ENCODE assay signal across 9 mouse cellular contexts in the genomic region with DNA sequence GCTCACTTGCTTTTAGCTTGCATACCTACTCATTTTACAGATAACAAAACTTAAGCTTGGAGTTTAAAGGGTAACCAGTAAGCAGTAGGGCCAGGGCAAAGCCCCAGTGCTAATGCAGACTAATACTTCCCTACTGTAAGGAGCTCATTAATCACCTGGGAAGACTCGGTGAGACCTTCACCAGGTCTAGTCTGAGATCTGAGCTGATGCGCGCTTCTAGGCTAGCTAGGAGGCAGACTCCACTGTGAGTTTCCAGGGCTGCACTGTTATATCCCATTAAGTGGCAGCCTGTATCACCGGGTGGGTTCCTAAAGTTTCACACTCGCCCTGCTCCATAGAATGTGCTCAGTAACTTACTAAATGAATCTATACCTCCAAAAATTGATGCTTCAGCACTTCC. TPM values are rescaled to one million over a fixed set of nuclear protein-coding genes. Genes with fewer than 3 reads are reported as not detected.
DNase-seq lines count a peak whose midpoint lies in the region; ATAC-seq lines count a peak whose summit lies in the region.
"Had no signal": no experiment of that assay in that cellular context is flagged by ENCODE, and none has a peak within 500 bp of the region (broad histone marks: within the 10 kb centered on the region; RNA-seq: fewer than 3 reads in every experiment).

No protein-coding gene starts in this region.

- peak overlapping the region; percentile 62 for H3K4me3 ChIP-seq in liver, embryonic 11.5 days (ENCODE audit: low read depth, low read length)
- H3K4me3 ChIP-seq in liver, embryonic 12.5 days = no peak overlapping the region
- H3K4me3 ChIP-seq in embryonic facial prominence, embryonic 15.5 days (replicated peaks) = peak overlapping the region; percentile 67
- H3K4me3 ChIP-seq in limb, embryonic 11.5 days (ENCODE audit: low read depth, low read length) = peak overlapping the region; percentile 51; the same call in 1 of the 2 replicates

- H3K4me2 ChIP-seq in liver, embryonic 11.5 days = peak overlapping the region; percentile 90; the same call in 1 of the 2 replicates
- no peak overlapping the region for H3K4me2 ChIP-seq in liver, embryonic 12.5 days
- H3K4me2 ChIP-seq in embryonic facial prominence, embryonic 15.5 days (replicated peaks) = peak overlapping the region; percentile 93
- H3K4me2 ChIP-seq in limb, embryonic 11.5 days (ENCODE audit: low read depth, severe bottlenecking) = peak overlapping the region; percentile 96; the same call in 1 of the 2 replicates

- 0 out of 2 replicates have a peak, but pooled peaks cover 8% of the 10 kb centered on the region for H3K4me1 ChIP-seq in liver, embryonic 11.5 days (replicated peaks; ENCODE audit: control insufficient read depth, insufficient read depth, low read length)
- H3K4me1 ChIP-seq in liver, embryonic 12.5 days = peaks cover 14% of the 10 kb centered on the region; the same call in 1 of the 2 replicates
- peaks cover 20% of the 10 kb centered on the region for H3K4me1 ChIP-seq in embryonic facial prominence, embryonic 15.5 days
- H3K4me1 ChIP-seq in limb, embryonic 11.5 days (ENCODE audit: control insufficient read depth, insufficient read depth, low read length) = no peaks in the 10 kb centered on the region

- peaks cover 35% of the 10 kb centered on the region for H3K27me3 ChIP-seq in liver, embryonic 11.5 days (replicated peaks; ENCODE audit: control insufficient read depth, insufficient read depth, low read length)
- H3K27me3 ChIP-seq in liver, embryonic 12.5 days (replicated peaks) = peaks cover 59% of the 10 kb centered on the region
- H3K27me3 ChIP-seq in embryonic facial prominence, embryonic 15.5 days = peaks cover 26% of the 10 kb centered on the region
- H3K27me3 ChIP-seq in limb, embryonic 11.5 days (ENCODE audit: control insufficient read depth, insufficient read depth, low read length) = peaks cover 37% of the 10 kb centered on the region

- H3K27ac ChIP-seq in liver, embryonic 11.5 days (ENCODE audit: low read depth, low read length) = no peak overlapping the region
- H3K27ac ChIP-seq in liver, embryonic 12.5 days = no peak overlapping the region
- H3K27ac ChIP-seq in embryonic facial prominence, embryonic 15.5 days (replicated peaks) = no peak overlapping the region
- H3K27ac ChIP-seq in limb, embryonic 11.5 days (replicated peaks; ENCODE audit: low read depth, low read length) = no peak overlapping the region

- H3K36me3 ChIP-seq in liver, embryonic 11.5 days (ENCODE audit: control insufficient read depth, insufficient read depth, low read length) = no peaks in the 10 kb centered on the region
- H3K36me3 ChIP-seq in liver, embryonic 12.5 days = no peaks in the 10 kb centered on the region
- H3K36me3 ChIP-seq in embryonic facial prominence, embryonic 15.5 days = no peaks in the 10 kb centered on the region
- H3K36me3 ChIP-seq in limb, embryonic 11.5 days (ENCODE audit: control insufficient read depth, insufficient read depth, low read length) = no peaks in the 10 kb centered on the region

- H3K9ac ChIP-seq in liver, embryonic 11.5 days (ENCODE audit: low read depth, low read length) = no peak overlapping the region
- H3K9ac ChIP-seq in liver, embryonic 12.5 days = no peak overlapping the region
- no peak overlapping the region for H3K9ac ChIP-seq in embryonic facial prominence, embryonic 15.5 days
- H3K9ac ChIP-seq in limb, embryonic 11.5 days (ENCODE audit: low read length) = no peak overlapping the region

- H3K9me3 ChIP-seq in liver, embryonic 11.5 days (ENCODE audit: control insufficient read depth, low read length) = no peaks in the 10 kb centered on the region
- H3K9me3 ChIP-seq in liver, embryonic 12.5 days (replicated peaks) = no peaks in the 10 kb centered on the region
- no peaks in the 10 kb centered on the region for H3K9me3 ChIP-seq in embryonic facial prominence, embryonic 15.5 days (replicated peaks)
- H3K9me3 ChIP-seq in limb, embryonic 11.5 days (ENCODE audit: control insufficient read depth, low read length) = no peaks in the 10 kb centered on the region

- DNase-seq in liver, embryonic 11.5 days (ENCODE audit: low spot score) = no peak
- DNase-seq in limb, embryonic 11.5 days (ENCODE audit: low spot score) = no peak
- peak; percentile 27 for DNase-seq in retina, postnatal 1 day
- DNase-seq in adrenal gland, postnatal 4 days (ENCODE audit: low spot score in 2 of 2) = no peak
- no peak for DNase-seq in spleen, postnatal 4 days (ENCODE audit: low spot score in 2 of 2)
- DNase-seq in left cerebral cortex, adult 9 months (ENCODE audit: low spot score in 2 of 2) = no peak

- no peak for ATAC-seq in liver, embryonic 11.5 days (replicated peaks; ENCODE audit: low FRiP score)
- no peak for ATAC-seq in liver, embryonic 12.5 days
- no peak for ATAC-seq in embryonic facial prominence, embryonic 15.5 days (ENCODE audit: insufficient number of reproducible peaks, low FRiP score, low TSS enrichment, low read depth)
- ATAC-seq in limb, embryonic 11.5 days (ENCODE audit: insufficient number of reproducible peaks, low FRiP score, low TSS enrichment, low read depth) = no peak

- WGBS in liver, embryonic 11.5 days = 18% methylated on average over 5 of the region's 5 CpGs
- WGBS in liver, embryonic 12.5 days (ENCODE audit: insufficient replicate concordance) = 24% methylated on average over 5 of the region's 5 CpGs
- 15% methylated on average over 5 of the region's 5 CpGs for WGBS in embryonic facial prominence, embryonic 15.5 days
- WGBS in limb, embryonic 11.5 days = 4% methylated on average over 5 of the region's 5 CpGs

RNA-seq across cellular contexts. Expression of a gene that starts 1.6 kb away (rescaled TPM):
- polyA plus RNA-seq in liver, embryonic 11.5 days (2014; fragmentation: Nextera tagmentation; extraction: Ambion mirVana) = 5.0 and 7.0 TPM in 2 replicates
- polyA plus RNA-seq in liver, embryonic 12.5 days (2016; fragmentation: Nextera tagmentation; extraction: Ambion mirVana) = 2.5 TPM in 2 replicates
- 10.4 and 10.7 TPM in 2 replicates for polyA plus RNA-seq in embryonic facial prominence, embryonic 15.5 days (2015; fragmentation: Nextera tagmentation; extraction: Ambion mirVana)
- polyA plus RNA-seq in limb, embryonic 11.5 days (2014; fragmentation: Nextera tagmentation; extraction: Ambion mirVana) = 6.8 and 8.4 TPM in 2 replicates
- 10 to 100 TPM in 1 of 2 experiments, 1 to 10 TPM in 1; 7.9 to 12.2 TPM for total RNA-seq in adrenal gland, postnatal 4 days (2021)

RNA-seq across cellular contexts. Expression of a gene that starts 21.4 kb away (rescaled TPM):
- polyA plus RNA-seq in liver, embryonic 11.5 days (2014; fragmentation: Nextera tagmentation; extraction: Ambion mirVana) = not detected in 2 replicates
- not detected in 2 replicates for polyA plus RNA-seq in liver, embryonic 12.5 days (2016; fragmentation: Nextera tagmentation; extraction: Ambion mirVana)
- polyA plus RNA-seq in embryonic facial prominence, embryonic 15.5 days (2015; fragmentation: Nextera tagmentation; extraction: Ambion mirVana) = not detected in 2 replicates
- polyA plus RNA-seq in limb, embryonic 11.5 days (2014; fragmentation: Nextera tagmentation; extraction: Ambion mirVana) = not detected in 2 replicates
- total RNA-seq in adrenal gland, postnatal 4 days (2021) = not detected
- polyA plus RNA-seq: large intestine, adult 2 months had no signal

RNA-seq across cellular contexts. Expression of a gene that starts 43.3 kb away (rescaled TPM):
- not detected in 2 replicates for polyA plus RNA-seq in liver, embryonic 11.5 days (2014; fragmentation: Nextera tagmentation; extraction: Ambion mirVana)
- polyA plus RNA-seq in liver, embryonic 12.5 days (2016; fragmentation: Nextera tagmentation; extraction: Ambion mirVana) = not detected in 2 replicates
- not detected in 2 replicates for polyA plus RNA-seq in embryonic facial prominence, embryonic 15.5 days (2015; fragmentation: Nextera tagmentation; extraction: Ambion mirVana)
- polyA plus RNA-seq in limb, embryonic 11.5 days (2014; fragmentation: Nextera tagmentation; extraction: Ambion mirVana) = not detected in 2 replicates
- total RNA-seq in adrenal gland, postnatal 4 days (2021) = not detected
- polyA plus RNA-seq: large intestine, adult 2 months had no signal

RNA-seq across cellular contexts. Expression of a gene that starts 47.4 kb away (rescaled TPM):
- 72.8 and 76.5 TPM in 2 replicates for polyA plus RNA-seq in liver, embryonic 11.5 days (2014; fragmentation: Nextera tagmentation; extraction: Ambion mirVana)
- polyA plus RNA-seq in liver, embryonic 12.5 days (2016; fragmentation: Nextera tagmentation; extraction: Ambion mirVana) = 54.5 and 62.6 TPM in 2 replicates
- polyA plus RNA-seq in embryonic facial prominence, embryonic 15.5 days (2015; fragmentation: Nextera tagmentation; extraction: Ambion mirVana) = 40.5 and 44.1 TPM in 2 replicates
- 54.5 and 55.1 TPM in 2 replicates for polyA plus RNA-seq in limb, embryonic 11.5 days (2014; fragmentation: Nextera tagmentation; extraction: Ambion mirVana)
- total RNA-seq in adrenal gland, postnatal 4 days (2021) = 10 to 100 TPM; 48.8 to 53.8 TPM

RNA-seq across cellular contexts. Expression of a gene that starts 57.3 kb away (rescaled TPM):
- polyA plus RNA-seq in liver, embryonic 11.5 days (2014; fragmentation: Nextera tagmentation; extraction: Ambion mirVana) = not detected in 2 replicates
- not detected in 2 replicates for polyA plus RNA-seq in liver, embryonic 12.5 days (2016; fragmentation: Nextera tagmentation; extraction: Ambion mirVana)
- not detected in 2 replicates for polyA plus RNA-seq in embryonic facial prominence, embryonic 15.5 days (2015; fragmentation: Nextera tagmentation; extraction: Ambion mirVana)
- polyA plus RNA-seq in limb, embryonic 11.5 days (2014; fragmentation: Nextera tagmentation; extraction: Ambion mirVana) = not detected in 2 replicates
- total RNA-seq in adrenal gland, postnatal 4 days (2021) = not detected
- polyA plus RNA-seq: large intestine, adult 2 months had no signal
